Mouse (Mus musculus): Measurements from ENCODE around the gene Hoxc12. TPM values are rescaled to one million over a fixed set of nuclear protein-coding genes. Genes with fewer than 3 reads are reported as not detected.
A peak's percentile ranks its signal among the peaks of the same experiment; 100 is the strongest.

Gene Hoxc12
- polyA plus RNA-seq (2015; fragmentation: Nextera tagmentation; extraction: Ambion mirVana): not detected in 2 replicates

DNA sequence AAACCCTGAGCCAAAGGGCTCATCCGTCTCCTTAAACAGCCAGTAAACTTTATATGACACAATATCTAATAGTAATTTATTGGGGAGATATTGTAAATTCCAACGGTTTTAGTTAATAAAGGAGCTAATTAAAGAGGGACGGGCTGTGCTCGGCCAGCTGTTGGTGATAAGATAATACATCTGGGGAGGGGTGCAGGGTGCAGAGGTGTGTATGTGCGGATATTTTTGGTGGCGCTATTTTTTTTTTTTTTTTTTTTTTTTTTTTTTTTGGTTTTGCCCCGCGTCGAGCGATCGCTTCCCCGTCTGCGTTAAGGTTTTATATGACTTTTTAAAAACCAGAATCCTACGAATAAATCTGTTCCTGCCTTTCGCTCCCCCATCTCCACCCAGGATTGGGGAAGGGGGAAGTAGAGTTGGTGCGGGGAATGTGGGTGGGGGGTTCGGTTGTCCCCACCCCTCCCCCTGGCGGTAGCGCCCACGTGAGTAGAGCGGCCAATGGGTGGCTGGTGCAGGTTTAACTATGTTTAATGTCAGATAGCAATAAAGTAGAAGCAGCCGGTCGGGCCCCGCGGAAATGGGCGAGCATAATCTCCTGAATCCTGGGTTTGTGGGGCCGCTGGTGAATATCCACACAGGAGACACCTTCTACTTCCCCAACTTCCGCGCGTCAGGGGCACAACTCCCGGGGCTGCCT, at the start of gene Hoxc12:
TSS of gene Hoxc12 (plus strand) at position 479 of the 694 bp plus-strand sequence.

DNA sequence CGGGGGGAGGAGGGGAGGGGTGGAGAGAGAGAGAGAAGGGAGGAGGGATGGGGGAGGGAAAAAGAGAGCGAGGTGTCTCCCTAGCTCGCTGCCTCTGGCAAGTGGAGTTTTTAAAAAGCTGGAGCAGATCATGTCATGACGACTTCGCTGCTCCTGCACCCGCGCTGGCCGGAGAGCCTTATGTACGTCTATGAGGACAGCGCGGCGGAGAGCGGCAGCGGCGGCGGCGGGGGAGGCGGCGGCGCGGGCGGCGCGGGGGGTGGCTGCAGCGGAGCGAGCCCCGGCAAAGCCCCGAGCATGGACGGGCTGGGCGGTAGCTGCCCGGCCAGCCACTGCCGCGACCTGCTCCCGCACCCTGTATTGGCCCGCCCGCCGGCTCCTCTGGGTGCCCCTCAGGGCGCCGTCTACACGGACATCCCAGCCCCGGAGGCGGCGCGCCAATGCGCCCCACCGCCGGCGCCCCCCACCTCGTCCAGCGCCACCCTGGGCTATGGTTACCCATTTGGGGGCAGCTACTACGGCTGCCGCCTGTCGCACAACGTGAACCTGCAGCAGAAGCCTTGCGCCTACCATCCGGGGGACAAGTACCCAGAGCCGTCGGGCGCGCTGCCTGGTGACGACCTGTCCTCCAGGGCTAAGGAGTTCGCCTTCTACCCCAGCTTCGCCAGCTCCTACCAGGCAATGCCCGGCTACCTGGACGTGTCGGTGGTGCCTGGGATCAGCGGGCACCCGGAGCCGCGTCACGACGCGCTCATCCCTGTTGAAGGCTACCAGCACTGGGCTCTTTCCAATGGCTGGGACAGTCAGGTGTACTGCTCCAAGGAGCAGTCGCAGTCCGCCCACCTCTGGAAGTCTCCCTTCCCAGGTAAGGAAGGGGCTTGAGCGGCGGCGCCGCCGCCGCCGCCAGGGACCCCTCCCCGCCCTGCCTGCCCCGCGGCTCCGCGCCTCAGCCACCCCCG, 15.2 kb upstream of the Hoxc12 start, which contains the start of gene Hoxc13:
TSS of gene Hoxc13 (plus strand) at position 51 of the 959 bp plus-strand sequence.

DNA sequence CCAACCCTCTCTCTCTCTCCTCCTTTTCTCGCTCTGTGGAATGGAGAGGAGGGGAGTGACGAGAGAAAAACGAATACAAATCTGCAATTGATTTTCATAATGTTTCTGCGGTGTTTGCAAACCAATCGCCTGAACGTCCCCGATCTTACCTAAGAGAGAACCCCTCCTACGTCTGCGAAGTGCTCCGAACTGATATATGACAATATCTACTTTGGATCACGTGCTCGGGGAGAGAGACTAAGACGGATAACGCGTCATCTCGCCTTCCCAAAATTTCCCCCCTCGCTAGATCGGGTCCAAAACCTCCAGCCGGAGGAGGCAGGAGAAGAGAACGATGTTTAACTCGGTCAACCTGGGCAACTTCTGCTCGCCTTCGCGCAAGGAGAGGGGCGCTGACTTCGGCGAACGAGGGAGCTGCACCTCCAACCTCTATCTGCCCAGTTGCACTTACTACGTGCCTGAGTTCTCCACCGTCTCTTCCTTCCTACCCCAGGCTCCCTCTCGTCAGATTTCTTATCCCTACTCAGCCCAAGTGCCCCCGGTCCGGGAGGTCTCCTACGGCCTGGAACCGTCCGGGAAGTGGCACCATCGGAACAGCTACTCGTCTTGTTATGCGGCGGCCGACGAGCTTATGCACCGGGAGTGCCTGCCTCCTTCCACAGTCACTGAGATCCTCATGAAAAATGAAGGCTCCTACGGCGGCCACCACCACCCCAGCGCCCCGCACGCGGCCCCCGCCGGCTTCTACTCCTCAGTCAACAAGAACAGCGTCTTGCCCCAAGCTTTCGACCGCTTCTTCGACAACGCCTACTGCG, 17.8 kb downstream of the Hoxc12 start, which contains the start of gene Hoxc11:
TSS of gene Hoxc11 (plus strand) at position 236 of the 815 bp plus-strand sequence.

DNA sequence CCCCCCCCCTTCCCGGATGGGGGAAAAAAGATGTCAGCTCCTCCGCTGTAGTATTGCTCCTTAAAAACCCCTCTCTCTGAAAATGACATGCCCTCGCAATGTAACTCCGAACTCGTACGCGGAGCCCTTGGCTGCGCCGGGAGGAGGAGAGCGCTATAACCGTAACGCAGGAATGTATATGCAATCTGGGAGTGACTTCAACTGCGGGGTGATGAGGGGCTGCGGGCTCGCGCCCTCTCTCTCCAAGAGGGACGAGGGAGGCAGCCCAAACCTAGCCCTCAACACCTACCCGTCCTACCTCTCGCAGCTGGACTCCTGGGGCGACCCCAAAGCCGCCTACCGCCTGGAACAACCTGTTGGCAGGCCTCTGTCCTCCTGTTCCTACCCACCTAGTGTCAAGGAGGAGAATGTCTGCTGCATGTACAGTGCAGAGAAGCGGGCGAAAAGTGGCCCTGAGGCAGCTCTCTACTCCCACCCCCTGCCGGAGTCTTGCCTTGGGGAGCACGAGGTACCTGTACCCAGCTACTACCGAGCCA, 30.3 kb downstream of the Hoxc12 start, which contains the start of gene Hoxc10:
TSS of gene Hoxc10 (plus strand) at position 21 of the 536 bp plus-strand sequence.

DNA sequence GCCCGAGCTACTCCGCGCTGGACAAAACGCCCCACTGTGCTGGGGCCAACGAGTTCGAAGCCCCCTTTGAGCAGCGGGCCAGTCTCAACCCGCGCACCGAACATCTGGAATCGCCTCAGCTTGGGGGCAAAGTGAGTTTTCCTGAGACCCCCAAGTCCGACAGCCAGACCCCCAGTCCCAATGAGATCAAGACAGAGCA, 30.7 kb downstream of the Hoxc12 start, which contains the start of gene Hoxc5:
TSS of gene Hoxc5 (plus strand) at position 132 of the 199 bp plus-strand sequence.

DNA sequence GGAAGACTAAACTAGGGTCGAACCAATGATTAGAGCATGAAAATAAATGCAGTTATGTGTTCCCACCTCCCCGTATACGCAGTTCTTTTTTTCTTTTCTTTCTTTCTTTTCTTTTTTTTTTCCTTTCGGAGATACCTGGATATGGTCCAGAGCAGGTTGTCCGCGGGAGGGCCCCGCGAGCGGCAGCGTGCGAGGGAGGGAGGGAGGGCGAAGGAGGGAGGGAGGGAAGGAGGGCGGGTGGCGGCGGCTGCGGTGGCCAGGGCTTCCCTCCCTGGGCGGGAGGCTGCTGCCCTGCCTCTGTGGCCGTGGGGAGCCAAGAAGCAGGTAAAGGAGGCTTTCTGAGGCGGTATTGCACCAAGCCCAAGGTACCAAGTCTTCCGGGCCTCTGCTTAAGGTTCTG, 39.6 kb downstream of the Hoxc12 start, which contains the start of gene Hoxc9:
TSS of gene Hoxc9 (plus strand) at position 269 of the 400 bp plus-strand sequence.

Small RNA genes within 50 kb of the gene (microRNA-seq; reads per million reads assigned to microRNA genes)
- gene Mir196a-2 (ENCODE audit: borderline replicate concordance, insufficient number of aligned reads): 406 reads per million, percentile 63 among the genes with 10 or more reads in this experiment

Other genes starting within 250 kb of the Hoxc12 start
- 62.0 and 93.0 TPM in 2 replicates for gene Calcoco1, start 214.6 kb upstream of the Hoxc12 start, polyA plus RNA-seq (2015; fragmentation: Nextera tagmentation; extraction: Ambion mirVana)
- not detected in 2 replicates for gene Hoxc13, start 15.7 kb upstream of the Hoxc12 start, polyA plus RNA-seq (2015; fragmentation: Nextera tagmentation; extraction: Ambion mirVana)
- 0.11 and 0.12 TPM in 2 replicates for gene Hoxc11, start 17.7 kb downstream of the Hoxc12 start, polyA plus RNA-seq (2015; fragmentation: Nextera tagmentation; extraction: Ambion mirVana)
- 0.58 and 3.3 TPM in 2 replicates for gene Hoxc10, start 30.0 kb downstream of the Hoxc12 start, polyA plus RNA-seq (2015; fragmentation: Nextera tagmentation; extraction: Ambion mirVana)
- 6.4 and 6.6 TPM in 2 replicates for gene Hoxc5, start 30.7 kb downstream of the Hoxc12 start, polyA plus RNA-seq (2015; fragmentation: Nextera tagmentation; extraction: Ambion mirVana)
- 4.4 and 8.6 TPM in 2 replicates for gene Hoxc9, start 39.7 kb downstream of the Hoxc12 start, polyA plus RNA-seq (2015; fragmentation: Nextera tagmentation; extraction: Ambion mirVana)
- 17.2 and 31.4 TPM in 2 replicates for gene Hoxc8, start 53.9 kb downstream of the Hoxc12 start, polyA plus RNA-seq (2015; fragmentation: Nextera tagmentation; extraction: Ambion mirVana)
- 14.5 and 17.6 TPM in 2 replicates for gene Hoxc6, start 61.5 kb downstream of the Hoxc12 start, polyA plus RNA-seq (2015; fragmentation: Nextera tagmentation; extraction: Ambion mirVana)
- gene Hoxc4, start 82.2 kb downstream of the Hoxc12 start, polyA plus RNA-seq (2015; fragmentation: Nextera tagmentation; extraction: Ambion mirVana): 11.2 and 23.9 TPM in 2 replicates
- gene Smug1, start 230.3 kb downstream of the Hoxc12 start, polyA plus RNA-seq (2015; fragmentation: Nextera tagmentation; extraction: Ambion mirVana): 8.1 and 8.4 TPM in 2 replicates

All from adrenal gland, postnatal 0 days (tissue).